ENCODE assay signal across 25 mouse cellular contexts in genomic region chr3:87015931-87016330, GRCm38 (mm10).
"Had no signal": no experiment of that assay in that cellular context is flagged by ENCODE, and none has a peak within 500 bp of the region (broad histone marks: within the 10 kb centered on the region; RNA-seq: fewer than 3 reads in every experiment).

No protein-coding gene starts in this region.

- H3K9me3 ChIP-seq: heart, embryonic 13.5 days; heart, embryonic 15.5 days; hindbrain, embryonic 10.5 days; hindbrain, embryonic 12.5 days; limb, embryonic 13.5 days; limb, embryonic 15.5 days; liver, embryonic 12.5 days had no signal

- H3K9ac ChIP-seq: heart, embryonic 13.5 days; heart, embryonic 15.5 days; hindbrain, embryonic 12.5 days; hindbrain, embryonic 14.5 days; limb, embryonic 13.5 days; limb, embryonic 15.5 days; liver, embryonic 12.5 days; liver, embryonic 14.5 days had no signal

- DNase-seq: gastrocnemius, adult 2 months; gastrocnemius, postnatal 10 days; gastrocnemius, postnatal 25 days; heart, adult 2 months; heart, postnatal 4 days; kidney, adult 18-20 months; kidney, adult 8-10 months; kidney, postnatal 14 days; kidney, postnatal 36 days; layer of hippocampus, adult 9-11 months; layer of hippocampus, postnatal 36 days; left cerebral cortex, postnatal 4 days had no signal

- ATAC-seq: hindbrain, postnatal 0 days; intestine, embryonic 16.5 days; liver, embryonic 12.5 days had no signal

- H3K4me2 ChIP-seq: heart, embryonic 11.5 days; heart, embryonic 13.5 days; heart, embryonic 15.5 days; hindbrain, embryonic 12.5 days; hindbrain, embryonic 14.5 days; limb, embryonic 13.5 days; limb, embryonic 15.5 days; liver, embryonic 12.5 days had no signal

- H3K27me3 ChIP-seq: heart, embryonic 13.5 days; heart, embryonic 15.5 days; hindbrain, embryonic 12.5 days; limb, embryonic 13.5 days; limb, embryonic 15.5 days; liver, embryonic 12.5 days had no signal

- H3K36me3 ChIP-seq: heart, embryonic 13.5 days; heart, embryonic 15.5 days; hindbrain, embryonic 10.5 days; hindbrain, embryonic 12.5 days; limb, embryonic 13.5 days; limb, embryonic 15.5 days; liver, embryonic 12.5 days had no signal

- H3K4me3 ChIP-seq: gastrocnemius, adult 2 months; heart, adult 2 months; heart, embryonic 13.5 days; heart, embryonic 15.5 days; hindbrain, embryonic 10.5 days; hindbrain, embryonic 12.5 days; limb, embryonic 13.5 days; limb, embryonic 15.5 days; liver, embryonic 12.5 days had no signal

- H3K27ac ChIP-seq: gastrocnemius, adult 2 months; heart, adult 2 months; heart, embryonic 13.5 days; heart, embryonic 15.5 days; hindbrain, embryonic 10.5 days; hindbrain, embryonic 12.5 days; hindbrain, embryonic 14.5 days; hindbrain, postnatal 0 days; kidney, postnatal 0 days; limb, embryonic 13.5 days; limb, embryonic 15.5 days; liver, embryonic 12.5 days; liver, embryonic 14.5 days had no signal

- H3K4me1 ChIP-seq: heart, embryonic 13.5 days; heart, embryonic 15.5 days; hindbrain, embryonic 10.5 days; hindbrain, embryonic 12.5 days; limb, embryonic 13.5 days; limb, embryonic 15.5 days; liver, embryonic 12.5 days had no signal
